In genomic region chr12:32379731-32380130, GRCm38 (mm10) we compare ENCODE assay signal across 8 mouse cellular contexts. TPM values are rescaled to one million over a fixed set of nuclear protein-coding genes. Genes with fewer than 3 reads are reported as not detected.
A peak's percentile ranks its signal among the peaks of the same experiment; 100 is the strongest.
DNase-seq lines count a peak whose midpoint lies in the region; ATAC-seq lines count a peak whose summit lies in the region.

No protein-coding gene starts in this region.

- no peaks in the 10 kb centered on the region for H3K9me3 ChIP-seq in kidney, embryonic 16.5 days (ENCODE audit: low read length)
- H3K9me3 ChIP-seq in hindbrain, embryonic 14.5 days (ENCODE audit: control insufficient read depth, low read length): no peaks in the 10 kb centered on the region
- no peaks in the 10 kb centered on the region for H3K9me3 ChIP-seq in midbrain, embryonic 15.5 days

- peaks cover 19% of the 10 kb centered on the region for H3K4me1 ChIP-seq in kidney, embryonic 16.5 days (ENCODE audit: insufficient read depth, low read length)
- H3K4me1 ChIP-seq in brown adipose tissue, adult 24 weeks (ENCODE audit: control insufficient read depth, insufficient read depth, insufficient read length, low read length): peaks cover 12% of the 10 kb centered on the region
- H3K4me1 ChIP-seq in hindbrain, embryonic 14.5 days (replicated peaks; ENCODE audit: control insufficient read depth, insufficient read depth, low read length): peaks cover 32% of the 10 kb centered on the region
- H3K4me1 ChIP-seq in midbrain, embryonic 15.5 days: peaks cover 20% of the 10 kb centered on the region

- WGBS in kidney, embryonic 16.5 days: 1% methylated on average over 28 of the region's 28 CpGs
- WGBS in hindbrain, embryonic 14.5 days: 3% methylated on average over 28 of the region's 28 CpGs
- 4% methylated on average over 28 of the region's 28 CpGs for WGBS in midbrain, embryonic 15.5 days

- no peaks in the 10 kb centered on the region for H3K27me3 ChIP-seq in kidney, embryonic 16.5 days (ENCODE audit: insufficient read depth, low read length)
- no peaks in the 10 kb centered on the region for H3K27me3 ChIP-seq in hindbrain, embryonic 14.5 days (ENCODE audit: control insufficient read depth, insufficient read depth, low read length)
- H3K27me3 ChIP-seq in midbrain, embryonic 15.5 days (replicated peaks): no peaks in the 10 kb centered on the region

- H3K36me3 ChIP-seq in kidney, embryonic 16.5 days (ENCODE audit: insufficient read depth, low read length): no peaks in the 10 kb centered on the region
- H3K36me3 ChIP-seq in hindbrain, embryonic 14.5 days (replicated peaks; ENCODE audit: control insufficient read depth, insufficient read depth): peaks cover 4% of the 10 kb centered on the region; the same call in 1 of the 2 replicates
- no peaks in the 10 kb centered on the region for H3K36me3 ChIP-seq in midbrain, embryonic 15.5 days (replicated peaks)

- no peak for ATAC-seq in kidney, embryonic 16.5 days (ENCODE audit: low FRiP score, low TSS enrichment)
- ATAC-seq in hindbrain, embryonic 14.5 days (ENCODE audit: low FRiP score): no peak; the same call in 1 of the 2 replicates
- ATAC-seq in midbrain, embryonic 15.5 days (replicated peaks): no peak
- no peak for ATAC-seq in erythroid progenitor cell, adult 5-6 weeks (replicated peaks; ENCODE audit: low FRiP score, poor library complexity, severe bottlenecking)
- no peak for ATAC-seq in inflammation-experienced regulatory T-cells, adult 6 months

- peak overlapping the region; percentile 97; the same call in 1 of the 2 replicates for H3K27ac ChIP-seq in kidney, embryonic 16.5 days (ENCODE audit: low read length)
- H3K27ac ChIP-seq in brown adipose tissue, adult 24 weeks (replicated peaks; ENCODE audit: low read depth, low read length): peak overlapping the region; percentile 94
- peak overlapping the region; percentile 96 for H3K27ac ChIP-seq in hindbrain, embryonic 14.5 days
- H3K27ac ChIP-seq in midbrain, embryonic 15.5 days: peak overlapping the region; percentile 91

- no peak for DNase-seq in kidney, postnatal 14 days
- DNase-seq in hindbrain, embryonic 14.5 days (ENCODE audit: low spot score): no peak
- no peak for DNase-seq in spleen, adult 12 weeks (ENCODE audit: low spot score)

- H3K4me3 ChIP-seq in kidney, embryonic 16.5 days (ENCODE audit: low read length): peak overlapping the region; percentile 71
- peak overlapping the region; percentile 100 for H3K4me3 ChIP-seq in brown adipose tissue, adult 24 weeks (ENCODE audit: insufficient read depth, low read depth, low read length)
- peak overlapping the region; percentile 79 for H3K4me3 ChIP-seq in hindbrain, embryonic 14.5 days (replicated peaks; ENCODE audit: low read length)
- peak overlapping the region; percentile 91 for H3K4me3 ChIP-seq in midbrain, embryonic 15.5 days

- peak overlapping the region; percentile 82 for H3K4me2 ChIP-seq in kidney, embryonic 16.5 days (replicated peaks; ENCODE audit: low read depth, low read length)
- peak overlapping the region; percentile 90 for H3K4me2 ChIP-seq in hindbrain, embryonic 14.5 days (replicated peaks)
- H3K4me2 ChIP-seq in midbrain, embryonic 15.5 days: peak overlapping the region; percentile 69

- peak overlapping the region; percentile 91 for H3K9ac ChIP-seq in kidney, embryonic 16.5 days (replicated peaks; ENCODE audit: low read length)
- H3K9ac ChIP-seq in hindbrain, embryonic 14.5 days: peak overlapping the region; percentile 92
- peak overlapping the region; percentile 88 for H3K9ac ChIP-seq in midbrain, embryonic 15.5 days

RNA-seq across cellular contexts. Expression of gene Ccdc71l, which starts 1.2 kb away (rescaled TPM):
- 1.1 and 1.3 TPM in 2 replicates for polyA plus RNA-seq in kidney, embryonic 16.5 days (2015; fragmentation: Nextera tagmentation; extraction: Ambion mirVana)
- 5.2 and 7.3 TPM in 2 replicates for polyA plus RNA-seq in brown adipose tissue, adult 24 weeks (2012; ENCODE audit: insufficient read depth, insufficient read length, missing spikeins)
- polyA plus RNA-seq in hindbrain, embryonic 14.5 days (2014; fragmentation: Nextera tagmentation; extraction: Ambion mirVana): 7.0 and 8.6 TPM in 2 replicates
- polyA plus RNA-seq in midbrain, embryonic 15.5 days (2015; fragmentation: Nextera tagmentation; extraction: Ambion mirVana): 5.0 TPM in 2 replicates
- 36.0 and 59.1 TPM in 2 replicates for total RNA-seq in erythroid progenitor cell, adult 5-6 weeks (2015; ENCODE audit: low replicate concordance)
- total RNA-seq in erythroid progenitor cell, adult 5-6 weeks (2017; ENCODE audit: low replicate concordance): 31.2 and 51.2 TPM in 2 replicates
- polyA plus RNA-seq in inflammation-experienced regulatory T-cells, adult 6 months (2017; shearing (Covaris generic)): 1 to 10 TPM; 1.7 to 2.3 (median 1.8) TPM
